Mouse (Mus musculus) kidney, adult 2 months (tissue): ENCODE results near the gene Ppp1r14b.

ENCODE experiments used
- CTCF ChIP-seq: fragments of 200-500 bp; conservative IDR thresholded peaks from 2 replicates; pipeline ENCODE4 v1.5.1; 2011; ENCODE audit warnings: low read depth, mild to moderate bottlenecking, control low read depth, low read length, moderate library complexity, mixed read lengths; ENCODE audit not compliant: insufficient read depth, insufficient read length
- POLR2A ChIP-seq: fragments of 200-500 bp; IDR thresholded peaks from one replicate; pipeline ENCODE4 v1.6.1; 2011; ENCODE audit warnings: low read depth, low read length, control low read depth

DNA sequence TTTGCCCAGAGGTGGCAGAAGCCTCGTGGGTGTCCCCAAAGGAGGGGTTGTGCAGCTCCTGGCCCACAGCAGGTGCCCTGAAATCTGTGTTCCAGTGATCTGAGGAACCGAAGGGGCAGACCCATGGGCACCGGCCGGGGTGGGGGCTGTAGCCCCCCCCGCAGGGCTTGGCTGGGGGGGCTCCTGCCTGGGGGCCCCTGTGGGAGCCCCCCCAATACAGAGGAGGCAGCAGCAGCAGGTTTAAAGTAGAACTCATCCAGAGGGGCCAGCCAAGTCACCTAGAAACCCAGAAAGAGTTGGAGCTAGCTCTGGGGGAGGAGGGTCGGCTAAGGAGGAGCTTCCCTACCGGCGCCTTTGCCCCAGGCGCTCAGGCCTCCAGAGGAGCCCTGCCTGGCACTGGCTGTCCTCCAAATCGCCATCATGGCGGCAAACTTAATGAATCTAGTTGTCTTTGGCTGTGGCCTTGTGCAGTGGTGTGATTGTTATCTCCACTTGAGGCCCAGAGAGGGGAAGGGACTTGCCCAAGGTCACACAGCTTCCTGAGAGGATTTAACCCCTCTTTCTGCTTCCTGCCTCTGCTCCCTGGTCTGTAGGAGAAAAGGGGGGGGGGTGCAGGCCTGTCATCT is 4.2 kb upstream of the Ppp1r14b start:
- no peak for TF ChIP-seq CTCF
- no peak for TF ChIP-seq POLR2A
